Mouse (Mus musculus) lung, postnatal 4 days (tissue): ENCODE measurements around the gene Nab1.
"Not testable (repeated sequence)": the region's sequence is repeated elsewhere in the genome, so short reads cannot be mapped to it uniquely, and the experiment has no call there.

Experiments
- DNase-seq, 2 experiments: peaks; one replicate each; pipeline ENCODE4 v3.0.0; 2021

The Nab1 gene

DNA sequence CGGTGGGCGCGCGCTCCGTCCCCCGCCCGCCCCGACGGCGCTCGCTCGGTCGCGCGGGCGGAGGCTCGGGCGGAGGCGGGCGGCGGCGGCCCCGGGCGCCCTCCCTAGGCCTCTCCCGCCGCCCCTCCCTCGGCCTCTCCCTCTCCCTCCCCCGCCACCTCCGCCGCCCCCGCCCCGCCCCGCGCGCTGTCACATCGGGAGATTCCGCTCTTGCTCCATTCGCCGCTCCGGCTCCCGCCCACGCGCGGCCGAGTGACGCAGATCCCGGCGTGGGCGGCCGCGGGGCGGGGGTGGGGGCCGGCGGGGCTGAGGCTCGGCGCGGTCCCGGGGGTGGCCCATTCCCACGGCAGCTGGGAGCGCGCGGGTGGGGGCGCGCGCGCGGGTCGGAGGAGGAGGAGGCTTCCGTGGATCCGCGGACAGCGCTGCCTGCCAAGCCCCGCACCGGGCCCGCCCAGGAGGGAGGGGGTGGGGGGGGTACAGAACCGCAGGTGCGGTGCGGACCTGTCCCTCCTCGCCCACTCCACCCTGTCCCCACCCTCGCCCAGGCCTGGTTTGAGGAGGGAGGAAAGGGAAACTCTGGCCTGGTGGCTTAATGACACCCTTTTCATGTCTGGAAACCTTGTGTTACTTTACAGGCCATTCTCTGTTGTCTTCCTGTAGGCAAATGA, at the start of gene Nab1:
Gene Nab1, minus strand, starts transcription at position 366 of the 668 bp plus-strand sequence.
- peak; percentile 83 to 90 for DNase-seq

DNA sequence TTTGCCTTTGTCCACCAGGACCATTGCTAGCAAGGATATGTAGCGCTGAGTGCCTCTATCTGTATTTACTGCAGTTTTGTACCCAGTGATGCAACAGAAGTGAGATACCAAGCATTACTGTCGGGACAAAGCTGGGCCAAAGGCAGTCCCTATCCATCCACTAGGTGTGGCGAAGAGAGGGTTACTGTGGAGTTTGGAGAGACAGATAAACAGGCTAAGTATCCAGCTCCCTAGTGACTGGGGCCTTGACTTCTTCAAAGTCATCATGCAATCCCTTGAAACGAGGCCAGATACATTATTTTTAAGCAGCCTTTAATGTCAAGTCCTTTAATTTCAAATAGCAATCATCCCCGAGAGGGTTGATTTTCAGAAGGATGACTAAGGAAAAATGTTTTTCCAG, 47.0 kb upstream of the Nab1 start:
- DNase-seq = no peak

DNA sequence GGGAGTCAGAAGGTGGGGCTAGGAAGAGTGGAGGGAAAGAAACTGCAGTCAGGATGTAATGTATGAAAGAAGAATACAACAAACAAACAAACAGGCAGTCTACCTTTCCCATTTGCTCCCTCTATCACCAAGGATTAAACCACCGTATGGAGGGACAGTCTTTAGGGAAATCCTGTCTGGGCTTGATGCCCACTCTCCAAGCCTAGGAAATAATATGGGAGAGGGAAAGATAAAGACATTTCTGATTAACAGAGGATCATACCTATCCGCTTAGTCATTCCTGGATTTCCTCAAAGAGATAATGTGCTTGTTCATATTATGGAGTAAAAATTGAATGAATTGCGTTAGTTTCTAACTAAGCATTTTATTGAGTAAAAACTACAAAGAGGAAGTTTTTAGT, 46.3 kb upstream of the Nab1 start:
- no peak for DNase-seq

DNA sequence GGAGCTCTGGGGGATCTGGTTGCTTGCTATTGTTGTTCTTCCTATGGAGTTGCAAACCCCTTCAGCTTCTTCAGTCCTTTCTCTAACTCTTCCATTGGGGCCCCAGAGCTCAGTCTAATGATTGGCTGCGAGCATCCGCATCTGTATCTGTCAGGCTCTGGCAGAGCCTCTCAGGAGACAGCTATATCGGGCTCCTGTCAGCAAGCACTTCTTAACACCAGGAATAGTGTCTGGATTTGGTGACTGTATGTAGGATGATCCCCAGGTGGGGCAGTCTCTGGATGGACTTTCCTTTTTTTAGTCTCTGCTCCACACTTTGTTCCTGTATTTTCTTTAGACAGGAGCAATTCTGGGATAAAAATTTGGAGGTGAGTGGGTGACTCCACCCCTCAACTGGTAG, 39.6 kb upstream of the Nab1 start:
- DNase-seq = not testable (repeated sequence)

DNA sequence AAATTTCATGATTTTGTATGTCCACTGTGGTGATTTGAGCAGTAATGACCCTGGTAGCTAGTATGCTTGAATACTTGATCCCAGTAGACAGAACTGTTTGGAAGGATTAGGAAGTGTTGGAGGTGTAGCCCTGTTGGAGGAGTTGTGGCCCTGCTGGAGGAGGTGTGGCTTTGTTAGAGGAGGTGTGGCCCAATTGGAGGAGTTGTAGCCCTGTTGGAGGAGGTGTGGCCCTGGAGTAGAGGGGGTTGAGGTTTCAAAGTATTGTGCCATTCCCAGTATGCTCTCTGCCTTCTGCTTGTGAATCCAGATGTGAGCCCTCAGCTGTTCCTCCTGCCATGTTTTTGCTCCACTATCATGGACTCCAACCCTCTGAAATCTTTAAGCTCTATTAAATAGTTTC, 29.5 kb upstream of the Nab1 start:
- no peak for DNase-seq

DNA sequence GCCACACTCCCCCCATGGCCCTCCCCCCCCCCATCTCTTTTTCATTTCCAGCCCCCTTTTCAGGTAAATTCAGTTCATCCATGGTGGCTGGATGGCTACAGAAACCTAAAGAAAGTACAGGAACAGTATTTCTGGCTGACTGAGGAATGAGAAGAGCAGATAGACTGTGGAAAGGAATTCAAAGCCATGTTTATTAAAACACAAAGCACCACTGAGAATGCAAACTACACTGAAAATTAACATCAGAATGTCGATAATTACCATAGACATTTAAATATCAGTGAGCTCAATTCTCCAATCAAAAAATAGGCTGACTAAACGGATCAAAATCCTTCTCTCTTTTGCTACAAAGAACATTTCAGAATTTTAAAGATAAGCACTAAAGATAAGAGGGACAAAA, 27.2 kb upstream of the Nab1 start:
- DNase-seq = no peak

DNA sequence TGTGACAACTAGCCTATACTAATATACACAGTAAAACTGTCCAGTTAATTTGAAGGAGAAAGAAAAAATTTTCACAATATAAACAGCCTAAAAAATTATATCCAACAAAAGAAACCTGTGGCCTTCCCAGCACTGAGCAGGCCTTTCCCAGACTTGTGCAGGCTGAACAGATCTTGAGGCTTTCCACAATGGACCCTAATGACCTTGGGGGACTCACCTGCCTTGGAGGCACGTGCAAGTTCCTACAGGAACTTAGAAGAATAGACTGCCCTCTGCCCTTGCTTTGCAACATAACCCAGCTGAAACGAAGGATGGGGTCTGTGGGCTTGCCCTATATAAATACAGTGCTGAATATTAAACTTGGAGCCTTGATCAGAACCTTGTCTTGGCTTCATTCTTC, 26.8 kb upstream of the Nab1 start:
- no peak for DNase-seq

DNA sequence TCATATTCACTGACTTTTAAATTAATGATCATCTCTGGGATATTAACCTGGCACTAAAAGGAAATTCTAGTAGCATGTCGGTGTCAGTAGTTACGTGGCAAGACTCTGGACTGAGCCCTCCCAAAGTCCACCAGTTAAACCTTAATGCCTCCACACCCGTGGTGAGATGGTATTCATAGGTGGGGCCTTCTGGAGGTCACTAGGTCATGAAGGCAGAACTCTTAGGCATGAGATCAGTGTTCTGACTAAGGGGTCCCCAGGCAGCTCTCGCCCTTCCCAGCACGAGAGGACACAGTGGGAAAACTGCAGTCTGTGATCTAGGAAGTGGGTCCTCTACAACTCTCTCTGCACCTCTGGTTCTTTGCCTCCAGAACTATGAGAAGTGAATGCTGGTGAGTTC, 24.2 kb upstream of the Nab1 start:
- no peak for DNase-seq

DNA sequence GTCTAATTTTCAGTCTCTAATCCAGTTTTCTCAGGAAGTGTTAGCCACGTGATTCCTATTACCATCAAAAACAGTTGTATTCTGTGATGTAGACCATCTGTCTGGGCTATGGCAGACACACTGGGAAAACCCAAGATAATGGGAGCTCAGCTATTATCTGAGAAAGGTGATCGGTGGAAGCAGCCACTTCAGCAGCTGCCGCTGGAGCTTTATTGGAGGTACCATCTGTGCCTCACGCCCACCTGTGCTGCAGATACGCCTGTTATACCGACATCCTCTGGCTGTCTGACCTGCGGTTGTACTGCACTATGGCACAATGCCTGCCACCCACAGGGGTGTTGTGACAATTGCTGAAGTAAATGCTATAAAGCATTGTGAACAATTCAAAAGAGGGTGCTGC, 23.7 kb upstream of the Nab1 start:
- DNase-seq = no peak

DNA sequence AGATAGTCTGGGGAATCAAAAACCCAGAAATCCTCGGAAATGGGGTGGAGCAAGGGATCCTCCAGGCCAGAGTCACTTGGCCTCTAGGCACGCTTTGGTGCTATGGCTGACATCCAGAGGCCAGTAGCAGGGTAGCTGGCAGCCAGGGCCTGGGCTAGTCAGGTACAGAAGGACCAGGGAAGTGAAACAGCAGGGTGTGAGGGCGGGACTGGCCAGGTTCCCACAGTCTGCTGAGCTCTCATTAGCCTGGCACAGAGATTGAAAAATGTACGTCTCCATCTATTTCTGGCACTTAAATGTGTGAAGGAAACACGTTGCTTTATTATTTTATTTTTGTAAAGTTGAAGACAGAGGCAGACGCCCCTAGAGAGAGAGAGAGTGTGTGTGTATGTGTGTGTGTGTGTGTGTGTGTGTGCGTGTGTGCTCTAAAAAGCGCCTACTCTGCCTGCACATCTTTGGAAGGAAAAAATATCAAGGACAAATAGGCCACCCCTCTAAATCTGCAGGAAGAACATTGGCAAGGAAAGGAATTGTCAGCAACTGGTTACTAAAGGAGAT, 21.0 kb upstream of the Nab1 start:
- peak in 1 of 2 experiments; percentile 21 for DNase-seq

DNA sequence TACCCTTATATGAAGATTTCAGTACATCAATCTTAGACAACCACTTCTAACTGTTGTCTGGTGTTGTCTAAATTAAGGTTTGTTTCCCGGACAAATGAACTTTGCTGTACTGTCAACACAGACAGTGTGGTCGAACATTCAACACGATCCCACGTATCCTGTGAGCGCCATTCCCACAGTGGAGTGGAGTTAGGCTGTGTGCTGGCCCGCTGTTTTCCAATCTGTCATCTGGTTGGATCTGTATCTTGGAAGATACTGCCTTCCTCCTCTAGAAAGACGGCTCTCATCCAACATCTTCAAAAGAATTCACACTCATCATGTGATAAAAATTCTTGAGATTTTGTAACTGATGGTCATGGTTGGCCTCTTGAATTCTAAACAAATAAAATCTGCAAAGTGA, 19.7 kb upstream of the Nab1 start:
- DNase-seq = no peak

DNA sequence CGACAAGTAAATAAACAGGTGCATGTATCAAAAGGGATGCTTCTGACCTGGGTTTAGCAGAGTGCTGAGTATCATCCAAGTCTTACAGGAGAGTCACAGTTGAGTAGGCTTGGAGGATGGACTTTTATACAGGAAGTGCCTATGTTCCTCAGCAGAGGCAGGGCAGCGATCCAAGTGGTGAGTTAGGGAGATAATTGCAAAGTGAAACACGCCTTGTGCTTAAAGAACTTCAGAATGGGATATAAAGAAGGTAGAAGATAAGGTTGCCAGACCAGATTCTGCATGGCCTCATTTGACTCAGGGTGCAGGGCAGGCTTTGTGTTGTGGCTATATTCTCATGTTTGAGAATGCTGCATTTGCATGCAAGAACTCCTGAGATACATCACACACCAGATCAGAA, 14.8 kb upstream of the Nab1 start:
- DNase-seq = no peak

DNA sequence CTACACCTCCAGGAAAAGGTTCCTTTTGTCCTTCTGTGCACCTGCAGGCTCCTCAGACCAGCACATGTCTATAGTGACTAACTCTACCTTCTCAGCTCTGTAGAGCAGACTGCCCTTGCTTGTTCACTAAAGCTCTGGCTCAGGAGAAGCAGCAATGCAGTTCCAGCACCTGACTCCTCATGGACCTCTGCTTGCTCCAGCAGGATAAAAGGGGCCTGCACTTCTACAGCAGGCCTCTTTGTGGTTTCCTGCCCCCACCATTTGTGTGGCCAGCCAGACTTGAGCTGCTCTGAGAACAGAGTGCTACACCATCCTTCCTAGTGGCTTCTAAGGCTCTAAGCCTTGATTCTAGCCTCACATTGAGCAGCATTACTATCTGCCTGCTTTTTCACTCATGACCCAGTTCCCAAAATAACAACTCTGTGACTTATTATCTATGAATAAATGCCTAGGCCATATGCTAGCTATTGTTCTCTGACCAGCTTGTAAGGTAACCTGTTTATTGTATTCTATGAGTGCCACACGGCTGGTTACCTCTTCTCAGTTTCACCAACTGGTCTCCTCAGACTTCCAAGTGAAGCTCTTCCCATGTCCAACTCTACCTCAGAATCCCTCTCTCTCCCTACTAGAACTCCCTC, 11.4 kb upstream of the Nab1 start:
- no peak for DNase-seq

DNA sequence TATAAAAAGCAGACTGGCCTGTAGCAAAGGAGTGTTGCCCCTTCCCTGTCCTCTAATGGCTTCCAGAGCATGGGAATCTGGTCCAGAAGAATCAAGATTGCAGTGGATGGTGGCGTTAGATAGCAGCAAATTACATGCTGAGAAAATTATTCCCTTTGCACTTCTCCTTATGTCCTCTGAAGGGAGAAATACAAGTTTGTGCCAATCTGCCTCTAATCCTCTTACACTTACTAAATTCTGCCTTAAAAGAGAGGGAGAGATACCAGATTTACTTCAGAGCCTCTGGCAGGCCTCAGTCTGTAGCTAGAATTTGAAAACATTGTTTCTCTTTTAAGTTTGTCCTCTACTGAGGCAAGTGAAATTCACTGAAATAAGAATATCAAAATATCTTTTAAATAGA, 5.7 kb upstream of the Nab1 start:
- DNase-seq = no peak

DNA sequence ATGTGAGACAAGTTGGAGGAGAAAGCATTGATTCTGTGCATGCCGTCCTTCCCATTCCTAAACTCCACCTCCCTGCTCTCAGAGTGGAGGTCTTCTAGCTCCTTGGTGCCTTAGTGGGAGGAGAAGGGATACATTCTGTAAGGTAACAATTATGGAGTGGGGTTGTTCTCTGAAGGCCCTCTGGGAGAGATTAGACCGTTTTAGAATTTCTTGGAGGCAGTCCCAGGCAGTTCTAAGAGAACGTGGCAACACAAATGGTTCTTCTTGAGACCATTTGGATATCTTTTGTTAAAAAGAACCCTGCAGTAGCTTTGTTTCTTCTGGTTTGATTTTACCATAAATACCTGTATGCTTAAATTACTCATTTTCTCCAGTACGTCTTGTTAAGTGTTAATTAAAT, 1.8 kb upstream of the Nab1 start:
- no peak for DNase-seq

DNA sequence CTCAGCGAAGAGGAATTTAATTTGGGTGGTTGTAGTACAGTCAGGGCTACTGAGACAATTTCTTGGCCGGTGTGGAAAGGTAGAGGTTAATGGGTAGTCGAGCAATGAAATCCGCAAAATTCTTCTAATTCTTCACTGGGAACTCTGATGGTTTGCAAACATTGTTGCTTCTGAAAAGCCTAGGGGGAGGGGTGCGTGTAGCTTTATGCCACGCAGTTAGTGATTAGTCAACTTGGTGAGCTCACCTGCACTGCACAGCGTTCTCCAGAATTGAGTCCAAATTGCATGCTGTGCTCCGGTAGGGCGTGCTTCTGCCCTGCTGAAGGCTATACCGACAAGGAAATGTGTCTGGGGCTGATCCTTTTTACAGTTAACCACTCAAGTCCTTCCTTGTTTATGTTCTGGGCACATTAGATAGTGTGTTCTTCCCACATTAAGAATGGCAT, 1.2 kb upstream of the Nab1 start:
- DNase-seq = peak; percentile 25 to 36

DNA sequence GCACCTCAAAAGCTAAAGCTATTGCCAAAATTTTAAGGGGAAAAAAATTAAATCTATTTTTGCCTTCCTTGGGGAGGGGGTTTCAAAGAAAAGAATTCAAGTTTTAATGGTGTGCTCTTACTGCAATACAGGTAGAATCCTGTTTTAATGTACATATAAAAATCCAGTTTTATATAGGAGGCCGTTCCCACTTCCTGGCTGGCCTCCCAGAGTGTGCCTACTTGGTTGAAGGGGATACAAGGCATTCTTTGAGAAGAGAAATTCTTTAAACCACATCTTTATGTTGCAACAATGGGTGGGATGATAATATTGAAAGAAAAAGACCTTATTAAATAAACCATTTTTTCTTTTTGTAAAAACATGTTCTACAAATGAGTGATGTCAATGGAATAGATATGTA, 611 bp upstream of the Nab1 start:
- no peak for DNase-seq

DNA sequence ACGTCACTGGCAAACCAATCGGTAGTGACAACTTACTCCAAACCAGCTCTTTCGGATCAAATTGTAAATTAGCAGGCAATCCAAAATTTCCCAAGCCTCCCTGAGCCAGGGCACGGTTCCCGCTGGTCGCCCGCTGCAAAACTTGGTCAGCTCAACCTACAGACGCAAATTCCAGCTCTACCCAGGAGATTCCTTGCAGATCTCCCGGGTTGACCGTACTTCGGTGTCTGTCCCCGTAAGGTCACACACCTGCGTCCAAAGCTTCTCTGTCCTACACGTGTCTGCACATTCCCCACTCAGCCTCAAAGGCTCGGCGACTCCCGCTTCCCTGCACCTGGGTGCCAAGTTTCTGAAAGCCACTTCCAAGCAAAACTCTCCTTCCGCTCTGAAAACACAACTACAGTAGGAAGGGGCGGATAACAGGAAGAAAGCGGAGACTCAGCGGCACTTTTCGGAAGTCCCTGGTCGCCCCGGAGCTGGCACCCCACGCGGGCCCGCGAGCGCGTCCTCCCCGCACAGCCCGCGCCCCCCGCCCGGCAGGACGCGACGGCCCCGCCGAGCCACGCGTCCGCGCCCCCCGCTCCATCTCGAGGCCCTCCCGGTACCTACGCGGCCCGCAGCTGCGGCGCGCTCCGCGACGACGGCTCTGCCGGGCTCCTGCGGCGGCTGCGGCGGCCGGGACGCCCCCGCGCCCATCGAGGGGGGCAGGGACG, 722 bp downstream of the Nab1 start:
- peak; percentile 69 to 70 for DNase-seq

DNA sequence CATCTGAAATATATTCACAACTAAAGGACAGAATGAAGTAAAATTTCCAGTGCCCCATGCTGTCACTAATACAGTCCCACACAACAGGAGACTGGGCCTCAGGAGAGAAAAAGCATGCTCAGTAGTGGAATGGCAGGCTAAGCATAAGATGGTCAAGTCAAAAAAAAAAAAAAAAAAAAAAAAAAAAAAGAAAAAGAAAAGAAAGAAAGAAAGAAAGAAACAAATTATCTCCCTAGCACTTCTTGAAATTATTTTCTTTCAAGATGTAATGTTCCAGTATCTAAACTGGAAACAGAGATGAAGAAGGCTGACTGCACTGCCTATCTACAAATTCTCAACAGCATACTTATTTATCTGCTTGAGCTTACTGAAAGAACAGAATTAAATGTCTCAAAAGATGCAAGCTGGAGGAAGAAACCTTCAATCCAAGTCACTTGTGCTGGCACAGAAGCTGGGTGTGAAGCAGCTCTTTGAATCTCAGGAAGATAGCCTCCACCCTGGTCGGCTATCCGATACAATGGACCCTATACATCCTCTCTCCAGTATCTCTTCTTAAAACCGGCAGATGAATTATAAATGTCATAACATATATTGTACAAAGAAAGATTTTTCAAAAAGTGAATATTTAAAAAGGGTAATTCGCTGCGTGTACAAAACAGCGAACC, 1.6 kb downstream of the Nab1 start:
- DNase-seq = no peak

DNA sequence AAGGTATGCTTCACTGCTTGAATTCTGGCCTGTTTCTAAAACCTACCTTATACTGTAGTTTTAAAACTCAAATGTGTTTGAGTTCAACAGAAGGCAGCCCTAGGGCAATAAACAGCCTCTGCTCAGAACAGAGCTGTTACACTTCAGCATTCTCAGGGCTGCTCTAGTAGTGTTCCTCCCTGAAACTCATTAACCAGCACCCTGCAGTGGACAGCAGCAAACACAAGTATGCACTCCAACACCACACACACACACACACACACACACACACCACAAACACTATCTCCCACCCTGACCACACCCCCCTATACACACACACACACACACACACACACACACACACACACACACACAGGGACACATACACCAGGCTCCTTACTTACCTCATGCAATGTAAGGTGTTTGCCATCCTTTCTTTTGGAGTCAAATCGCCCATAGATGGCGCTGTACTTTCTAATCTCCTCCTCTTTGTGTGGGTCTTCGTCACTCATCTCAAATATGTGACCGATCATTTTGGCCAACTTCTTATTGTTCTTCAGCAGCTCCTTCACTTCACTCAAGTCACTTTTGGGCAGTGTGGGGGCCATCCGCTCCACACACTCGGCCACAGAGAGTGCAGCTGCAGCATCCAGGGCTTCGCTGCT, 10.8 kb downstream of the Nab1 start:
- DNase-seq = peak in 1 of 2 experiments; percentile 18

DNA sequence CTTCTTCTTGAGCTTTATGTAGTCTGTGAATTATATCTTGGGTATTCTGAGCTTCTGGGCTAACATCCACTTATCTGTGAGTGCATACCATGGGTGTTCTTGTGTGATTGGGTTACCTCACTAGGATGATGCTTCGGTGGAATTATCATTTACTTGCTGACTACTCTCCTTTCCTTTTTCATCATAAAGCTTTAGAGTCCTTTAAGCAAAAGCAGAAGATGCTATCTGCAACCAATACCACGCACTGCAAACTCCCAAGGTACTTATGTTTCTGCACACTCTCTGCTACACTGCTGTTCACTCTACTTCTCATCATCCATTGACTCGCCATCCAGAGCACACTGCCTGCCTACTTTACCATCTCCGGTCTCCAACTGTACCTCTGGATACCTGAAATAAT, 15.5 kb downstream of the Nab1 start:
- no peak for DNase-seq

DNA sequence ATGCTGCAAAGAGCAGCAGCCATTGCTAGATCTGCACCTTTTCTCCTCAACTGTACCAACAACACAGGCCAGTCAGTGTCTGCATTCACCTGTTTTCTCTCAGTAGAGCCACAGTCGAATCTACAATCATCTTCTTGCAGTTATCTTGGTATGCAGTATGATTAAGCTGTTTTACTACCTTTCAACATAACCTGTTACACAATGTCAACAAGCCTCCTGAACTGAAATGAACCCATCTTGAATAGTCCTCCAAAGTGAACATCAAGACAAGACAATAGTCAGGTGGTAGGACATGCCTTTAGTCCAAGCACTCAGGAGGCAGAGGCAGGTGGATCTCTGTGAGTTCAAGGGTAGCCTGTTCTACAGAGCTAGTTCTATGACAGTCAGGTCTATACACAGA, 26.2 kb downstream of the Nab1 start:
- DNase-seq = no peak
